Mouse (Mus musculus): ENCODE measurements around the gene Ccnf. TPM values are rescaled to one million over a fixed set of nuclear protein-coding genes. Genes with fewer than 3 reads are reported as not detected.

Ccnf gene
- polyA plus RNA-seq (2016; fragmentation: Nextera tagmentation; extraction: Ambion mirVana), result 67.9 and 78.9 TPM in 2 replicates

- WGBS, result under 1% methylated on average over 48 of the region's 48 CpGs
- Histone ChIP-seq H3K27ac (peak within 1 kb of the TSS; percentile 94), H3K4me3 (peak within 1 kb of the TSS; percentile 81), H3K9me3 (no peaks in the 10 kb centered on the region), H3K36me3 (peaks cover 27% of the 10 kb centered on the region), H3K27me3 (ENCODE audit: insufficient read depth, poor library complexity, severe bottlenecking) (no peaks in the 10 kb centered on the region), H3K4me1 (peaks cover 8% of the 10 kb centered on the region)
- peak; percentile 99 for DNase-seq (ENCODE audit: low spot score)
Observed at GRCm38 (mm10) chr17:24251320-24252069, at the start of gene Ccnf. Gene Ccnf, minus strand, starts transcription at chr17:24251484.

DNA sequence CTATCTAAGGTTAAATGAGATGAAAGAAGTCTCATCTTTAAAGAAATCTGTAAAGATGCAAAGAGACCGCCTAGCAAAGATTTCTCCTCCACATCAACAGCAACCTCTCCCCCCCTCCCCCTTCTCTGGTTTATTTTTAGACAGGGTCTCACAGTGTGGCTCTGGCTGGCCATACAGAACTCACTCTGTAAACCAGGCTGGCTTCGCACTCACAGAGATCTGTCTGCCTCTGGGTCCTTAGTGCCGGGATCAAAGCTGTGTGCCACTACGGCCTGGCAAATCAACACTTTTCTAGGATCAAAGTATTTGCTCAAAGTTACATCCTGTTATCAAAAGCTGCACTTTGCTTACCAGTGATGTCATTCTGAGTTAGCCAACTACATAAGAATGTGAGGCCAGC lies 49.4 kb upstream of the Ccnf start:
- no peaks in the 10 kb centered on the region for H3K36me3 ChIP-seq
- peaks cover 8% of the 10 kb centered on the region; the same call in 1 of the 2 replicates for H3K4me1 ChIP-seq
- H3K9me3 ChIP-seq, result no peaks in the 10 kb centered on the region
- no peak overlapping the region for H3K27ac ChIP-seq
- peak; percentile 77 for DNase-seq (ENCODE audit: low spot score)
- H3K27me3 ChIP-seq (ENCODE audit: insufficient read depth, poor library complexity, severe bottlenecking), result no peaks in the 10 kb centered on the region
- no peak overlapping the region for H3K4me3 ChIP-seq
- WGBS, result 26% methylated on average over 4 of the region's 4 CpGs

DNA sequence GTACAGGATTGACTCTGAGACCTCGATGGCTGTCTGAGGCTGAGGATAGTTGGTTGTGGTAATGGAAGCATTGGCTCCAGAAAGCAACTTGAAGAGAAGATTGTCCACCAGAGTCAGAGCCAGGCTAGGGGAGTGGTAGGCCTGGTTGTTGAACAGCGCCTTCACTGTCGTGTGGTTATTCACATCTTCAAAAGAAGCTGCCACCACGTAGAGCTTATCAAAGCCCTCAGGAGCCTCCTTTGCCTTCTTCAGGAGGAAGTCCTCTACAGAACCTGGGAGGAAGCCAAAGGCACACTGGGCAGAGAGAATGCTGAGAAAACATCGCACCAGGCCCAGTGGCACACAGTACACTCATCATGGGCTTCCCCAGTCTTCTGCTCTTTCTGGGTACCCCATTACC lies 38.1 kb upstream of the Ccnf start:
- Histone ChIP-seq H3K36me3 (no peaks in the 10 kb centered on the region), H3K4me3 (no peak overlapping the region), H3K27ac (no peak overlapping the region), H3K4me1 (no peaks in the 10 kb centered on the region), H3K27me3 (ENCODE audit: insufficient read depth, poor library complexity, severe bottlenecking) (no peaks in the 10 kb centered on the region), H3K9me3 (no peaks in the 10 kb centered on the region)
- DNase-seq (ENCODE audit: low spot score), result peak; percentile 68
- 74% methylated on average over 5 of the region's 5 CpGs for WGBS

- WGBS, result 78% methylated on average over 9 of the region's 9 CpGs
- Histone ChIP-seq H3K27ac (no peak overlapping the region), H3K4me1 (no peaks in the 10 kb centered on the region), H3K36me3 (no peaks in the 10 kb centered on the region), H3K27me3 (ENCODE audit: insufficient read depth, poor library complexity, severe bottlenecking) (no peaks in the 10 kb centered on the region), H3K9me3 (no peaks in the 10 kb centered on the region), H3K4me3 (no peak overlapping the region)
- peak; percentile 74 for DNase-seq (ENCODE audit: low spot score)
Observed at GRCm38 (mm10) chr17:24288477-24288876, 37.2 kb upstream of the Ccnf start.

DNA sequence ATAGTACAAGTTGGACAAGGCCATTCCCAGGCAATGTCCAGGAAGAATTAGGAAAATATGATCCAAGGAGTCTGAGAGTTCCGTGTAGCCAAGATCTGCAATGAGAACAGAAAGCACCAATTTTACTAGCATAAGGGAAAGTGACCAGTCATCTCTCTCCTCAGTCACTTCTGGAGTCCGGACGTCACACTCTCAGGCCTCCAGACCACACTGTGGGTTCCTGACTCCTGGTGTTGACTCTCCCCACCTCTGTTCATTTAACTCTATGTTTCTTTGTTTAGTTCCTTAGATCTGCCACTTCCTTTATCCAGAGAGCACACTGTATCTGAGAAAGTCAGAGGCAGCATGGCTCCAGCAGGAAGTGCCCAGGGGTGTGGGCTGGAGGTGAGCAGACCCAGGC lies 34.4 kb upstream of the Ccnf start:
- H3K4me1 ChIP-seq, result no peaks in the 10 kb centered on the region
- no peak overlapping the region for H3K27ac ChIP-seq
- H3K9me3 ChIP-seq, result no peaks in the 10 kb centered on the region
- H3K4me3 ChIP-seq, result no peak overlapping the region
- 68% methylated on average over 3 of the region's 3 CpGs for WGBS
- no peak for DNase-seq (ENCODE audit: low spot score)
- H3K27me3 ChIP-seq (ENCODE audit: insufficient read depth, poor library complexity, severe bottlenecking), result no peaks in the 10 kb centered on the region
- no peaks in the 10 kb centered on the region for H3K36me3 ChIP-seq

- H3K36me3 ChIP-seq, result no peaks in the 10 kb centered on the region
- no peak overlapping the region for H3K27ac ChIP-seq
- H3K4me3 ChIP-seq, result no peak overlapping the region
- no peaks in the 10 kb centered on the region for H3K27me3 ChIP-seq (ENCODE audit: insufficient read depth, poor library complexity, severe bottlenecking)
- no peak for DNase-seq (ENCODE audit: low spot score)
- H3K4me1 ChIP-seq, result no peaks in the 10 kb centered on the region
- no peaks in the 10 kb centered on the region for H3K9me3 ChIP-seq
- WGBS, result 57% methylated on average over 9 of the region's 9 CpGs
Observed at GRCm38 (mm10) chr17:24283266-24283818, 32.1 kb upstream of the Ccnf start.

DNA sequence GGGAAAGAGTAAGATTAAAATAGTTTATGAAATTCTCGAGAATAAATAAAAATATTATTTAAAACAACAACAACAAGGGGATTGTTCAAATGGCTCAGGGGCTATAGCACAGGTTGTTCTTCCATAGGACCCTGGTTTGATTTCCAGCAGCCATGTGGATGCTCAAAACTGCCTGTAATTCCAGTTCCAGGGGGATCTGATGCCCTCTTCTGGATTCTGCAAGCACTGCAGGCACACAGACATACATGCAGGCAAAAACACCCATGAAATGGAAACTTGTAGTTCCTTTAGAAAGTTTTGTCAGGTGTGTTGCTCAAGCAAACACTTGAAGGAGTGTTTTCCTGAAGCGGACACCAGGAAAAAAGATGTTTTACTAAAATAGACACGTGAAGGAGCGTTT lies 31.4 kb upstream of the Ccnf start:
- no peak for DNase-seq (ENCODE audit: low spot score)
- 58% methylated on average over 4 of the region's 4 CpGs for WGBS
- no peak overlapping the region for H3K27ac ChIP-seq
- no peaks in the 10 kb centered on the region for H3K36me3 ChIP-seq
- no peaks in the 10 kb centered on the region for H3K27me3 ChIP-seq (ENCODE audit: insufficient read depth, poor library complexity, severe bottlenecking)
- 0 out of 2 replicates have a peak, but pooled peaks cover 3% of the 10 kb centered on the region for H3K9me3 ChIP-seq
- no peak overlapping the region for H3K4me3 ChIP-seq
- no peaks in the 10 kb centered on the region for H3K4me1 ChIP-seq

DNA sequence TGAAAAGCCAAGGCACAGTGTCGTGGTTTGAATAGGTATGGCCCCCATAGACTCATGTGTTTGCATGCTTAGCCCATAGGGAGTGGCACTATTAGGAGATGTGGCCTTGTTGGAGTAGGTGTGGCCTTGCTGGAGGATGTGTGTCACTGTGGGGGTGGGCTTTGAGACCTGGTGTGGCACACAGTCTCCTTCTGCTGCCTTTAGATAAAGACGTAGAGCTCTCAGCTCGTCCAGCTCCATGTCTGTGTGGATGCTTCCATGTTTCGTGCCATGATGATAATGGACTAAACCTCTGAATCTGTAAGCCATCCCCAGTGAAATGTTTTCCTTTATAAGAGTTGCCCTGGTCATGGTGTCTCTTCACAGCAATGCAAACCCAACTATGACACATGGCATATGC lies 28.6 kb upstream of the Ccnf start:
- no peak overlapping the region for H3K4me3 ChIP-seq
- H3K27me3 ChIP-seq (ENCODE audit: insufficient read depth, poor library complexity, severe bottlenecking), result no peaks in the 10 kb centered on the region
- WGBS, result 78% methylated on average over 4 of the region's 4 CpGs
- H3K36me3 ChIP-seq, result no peaks in the 10 kb centered on the region
- H3K4me1 ChIP-seq, result no peaks in the 10 kb centered on the region
- no peak overlapping the region for H3K27ac ChIP-seq
- peak; percentile 69 for DNase-seq (ENCODE audit: low spot score)
- H3K9me3 ChIP-seq, result 0 out of 2 replicates have a peak, but pooled peaks cover 4% of the 10 kb centered on the region

DNA sequence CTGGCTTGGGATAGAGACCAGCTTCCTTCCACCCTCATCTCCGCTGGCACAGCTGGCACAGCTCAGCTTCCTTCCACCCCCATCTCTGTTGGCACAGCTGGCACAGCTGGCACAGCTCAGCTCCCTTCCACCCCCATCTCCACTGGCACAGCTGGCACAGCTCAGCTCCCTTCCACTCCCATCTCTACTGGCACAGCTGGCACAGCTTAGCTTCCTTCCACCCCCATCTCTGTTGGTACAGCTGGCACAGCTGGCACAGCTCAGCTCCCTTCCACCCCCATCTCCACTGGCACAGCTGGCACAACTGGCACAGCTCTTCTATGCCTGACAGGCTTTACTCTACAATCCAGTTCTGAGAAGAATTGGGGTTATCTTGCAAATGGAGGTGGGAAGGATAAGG lies 15.8 kb upstream of the Ccnf start:
- H3K27me3 ChIP-seq (ENCODE audit: insufficient read depth, poor library complexity, severe bottlenecking), result 0 out of 2 replicates have a peak, but pooled peaks cover 7% of the 10 kb centered on the region
- DNase-seq (ENCODE audit: low spot score), result no peak
- H3K4me3 ChIP-seq, result no peak overlapping the region
- H3K9me3 ChIP-seq, result no peaks in the 10 kb centered on the region
- H3K4me1 ChIP-seq, result no peaks in the 10 kb centered on the region
- 77% methylated on average over 1 of the region's 1 CpGs for WGBS
- H3K36me3 ChIP-seq, result no peaks in the 10 kb centered on the region
- no peak overlapping the region for H3K27ac ChIP-seq

GRCm38 (mm10) chr17:24264766-24265165 lies 13.5 kb upstream of the Ccnf start:
- Histone ChIP-seq H3K4me1 (no peaks in the 10 kb centered on the region), H3K9me3 (no peaks in the 10 kb centered on the region), H3K27ac (no peak overlapping the region), H3K36me3 (no peaks in the 10 kb centered on the region), H3K4me3 (no peak overlapping the region), H3K27me3 (ENCODE audit: insufficient read depth, poor library complexity, severe bottlenecking) (0 out of 2 replicates have a peak, but pooled peaks cover 7% of the 10 kb centered on the region)
- 77% methylated on average over 2 of the region's 2 CpGs for WGBS
- DNase-seq (ENCODE audit: low spot score), result no peak

DNA sequence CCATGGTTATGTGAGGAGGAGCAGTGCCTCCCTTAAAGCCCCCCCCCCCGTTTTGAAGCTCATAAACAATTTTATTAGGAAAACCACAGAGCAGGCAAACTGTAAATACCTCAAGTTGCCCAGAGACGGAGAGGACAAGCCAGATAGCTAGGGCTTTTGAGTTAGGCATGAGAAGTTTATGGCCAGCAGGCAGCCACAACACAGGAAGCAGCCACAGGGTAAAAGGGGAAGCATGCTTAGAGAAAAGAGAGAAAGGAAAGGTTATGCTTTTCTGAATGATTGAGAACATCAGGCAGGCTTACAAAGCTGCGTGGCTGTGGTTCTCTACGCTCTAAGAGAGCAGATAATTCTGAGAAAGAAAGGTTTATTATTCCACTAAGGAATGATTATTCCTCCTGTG lies 9.2 kb upstream of the Ccnf start:
- H3K4me1 ChIP-seq, result no peaks in the 10 kb centered on the region
- no peak for DNase-seq (ENCODE audit: low spot score)
- H3K36me3 ChIP-seq, result no peaks in the 10 kb centered on the region
- 0 out of 2 replicates have a peak, but pooled peaks cover 7% of the 10 kb centered on the region for H3K27me3 ChIP-seq (ENCODE audit: insufficient read depth, poor library complexity, severe bottlenecking)
- H3K27ac ChIP-seq, result no peak overlapping the region
- no peak overlapping the region for H3K4me3 ChIP-seq
- WGBS, result 61% methylated on average over 4 of the region's 4 CpGs
- H3K9me3 ChIP-seq, result no peaks in the 10 kb centered on the region

- WGBS, result 72% methylated on average over 5 of the region's 5 CpGs
- no peak overlapping the region for H3K27ac ChIP-seq
- H3K9me3 ChIP-seq, result no peaks in the 10 kb centered on the region
Observed at GRCm38 (mm10) chr17:24259702-24260101, 8.4 kb upstream of the Ccnf start.

DNA sequence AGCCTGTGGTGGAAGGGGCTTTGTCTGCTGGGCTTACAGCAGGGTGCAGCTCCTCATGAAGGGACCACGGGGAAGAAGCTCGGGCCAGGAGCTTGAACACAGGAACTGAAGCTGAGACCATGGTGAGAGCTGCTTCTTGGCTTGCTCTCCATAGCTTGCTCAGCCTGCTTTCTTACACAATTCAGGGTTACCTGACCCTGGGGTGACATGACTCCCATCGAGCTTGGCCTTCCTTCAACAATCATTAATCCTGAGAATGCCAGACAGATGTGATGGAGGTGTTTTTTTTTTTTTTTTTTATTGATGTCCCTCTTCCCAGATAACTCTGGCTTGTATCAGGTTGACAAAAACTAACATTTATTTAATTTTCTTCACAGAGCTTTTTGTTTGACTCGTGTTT lies 7.7 kb upstream of the Ccnf start:
- WGBS, result 68% methylated on average over 4 of the region's 4 CpGs
- H3K36me3 ChIP-seq, result no peaks in the 10 kb centered on the region
- DNase-seq (ENCODE audit: low spot score), result no peak
- no peaks in the 10 kb centered on the region for H3K9me3 ChIP-seq
- H3K27me3 ChIP-seq (ENCODE audit: insufficient read depth, poor library complexity, severe bottlenecking), result no peaks in the 10 kb centered on the region
- H3K27ac ChIP-seq, result no peak overlapping the region
- H3K4me3 ChIP-seq, result no peak overlapping the region
- no peaks in the 10 kb centered on the region for H3K4me1 ChIP-seq

More at GRCm38 (mm10) chr17:24259702-24260101, 8.4 kb upstream of the Ccnf start:
- no peaks in the 10 kb centered on the region for H3K36me3 ChIP-seq
- H3K4me1 ChIP-seq, result no peaks in the 10 kb centered on the region
- 0 out of 2 replicates have a peak, but pooled peaks cover under 1% of the 10 kb centered on the region for H3K27me3 ChIP-seq (ENCODE audit: insufficient read depth, poor library complexity, severe bottlenecking)
- no peak overlapping the region for H3K4me3 ChIP-seq
- DNase-seq (ENCODE audit: low spot score), result no peak

Measured in heart, embryonic 10.5 days (tissue).